ENCODE assay signal across 9 mouse cellular contexts in genomic region chr6:72230875-72231274, GRCm38 (mm10). TPM values are rescaled to one million over a fixed set of nuclear protein-coding genes. Genes with fewer than 3 reads are reported as not detected.
A peak's percentile ranks its signal among the peaks of the same experiment; 100 is the strongest.
DNase-seq lines count a peak whose midpoint lies in the region; ATAC-seq lines count a peak whose summit lies in the region.
"Had no signal": no experiment of that assay in that cellular context is flagged by ENCODE, and none has a peak within 500 bp of the region (broad histone marks: within the 10 kb centered on the region; RNA-seq: fewer than 3 reads in every experiment).

No protein-coding gene starts in this region.

- peaks cover 42% of the 10 kb centered on the region for H3K4me1 ChIP-seq in forebrain, embryonic 12.5 days
- H3K4me1 ChIP-seq in forebrain, embryonic 15.5 days, result peaks cover 35% of the 10 kb centered on the region
- H3K4me1 ChIP-seq in hindbrain, embryonic 14.5 days (replicated peaks; ENCODE audit: control insufficient read depth, insufficient read depth, low read length), result peaks cover 10% of the 10 kb centered on the region

- no peaks in the 10 kb centered on the region for H3K9me3 ChIP-seq in forebrain, embryonic 12.5 days
- no peaks in the 10 kb centered on the region for H3K9me3 ChIP-seq in forebrain, embryonic 15.5 days
- H3K9me3 ChIP-seq in hindbrain, embryonic 14.5 days (ENCODE audit: control insufficient read depth, low read length), result no peaks in the 10 kb centered on the region

- no peaks in the 10 kb centered on the region for H3K36me3 ChIP-seq in forebrain, embryonic 12.5 days (replicated peaks)
- H3K36me3 ChIP-seq in forebrain, embryonic 15.5 days, result no peaks in the 10 kb centered on the region
- H3K36me3 ChIP-seq in hindbrain, embryonic 14.5 days (replicated peaks; ENCODE audit: control insufficient read depth, insufficient read depth), result no peaks in the 10 kb centered on the region

- H3K27me3 ChIP-seq in forebrain, embryonic 12.5 days, result peaks cover 25% of the 10 kb centered on the region
- peaks cover 6% of the 10 kb centered on the region; the same call in 1 of the 2 replicates for H3K27me3 ChIP-seq in forebrain, embryonic 15.5 days
- peaks cover 47% of the 10 kb centered on the region for H3K27me3 ChIP-seq in hindbrain, embryonic 14.5 days (ENCODE audit: control insufficient read depth, insufficient read depth, low read length)

- peak; percentile 50 for DNase-seq in kidney, postnatal 10 days
- DNase-seq in kidney, postnatal 14 days, result no peak
- peak; percentile 46 for DNase-seq in MN1 (ENCODE audit: low spot score)
- no peak for DNase-seq in hindbrain, embryonic 14.5 days (ENCODE audit: low spot score)
- no peak for DNase-seq in layer of hippocampus, adult 9-11 months
- no peak for DNase-seq in left cerebral cortex, adult 18-20 months (ENCODE audit: low spot score in 2 of 2)
- DNase-seq: B cell, adult 2 months had no signal

- 35% methylated on average over 4 of the region's 5 CpGs for WGBS in forebrain, embryonic 12.5 days
- 43% methylated on average over 5 of the region's 5 CpGs for WGBS in forebrain, embryonic 15.5 days
- 24% methylated on average over 5 of the region's 5 CpGs for WGBS in hindbrain, embryonic 14.5 days

- peak; percentile 6; the same call in 1 of the 2 replicates for ATAC-seq in forebrain, embryonic 12.5 days (ENCODE audit: low FRiP score)
- ATAC-seq in forebrain, embryonic 15.5 days (replicated peaks), result no peak
- ATAC-seq in hindbrain, embryonic 14.5 days (ENCODE audit: low FRiP score), result 0 out of 2 replicates have a peak, but pooled peaks have one; percentile 18

- no peak overlapping the region for H3K4me2 ChIP-seq in forebrain, embryonic 12.5 days
- no peak overlapping the region for H3K4me2 ChIP-seq in forebrain, embryonic 15.5 days (replicated peaks)
- H3K4me2 ChIP-seq in hindbrain, embryonic 14.5 days (replicated peaks), result no peak overlapping the region

- no peak overlapping the region for H3K9ac ChIP-seq in forebrain, embryonic 12.5 days
- H3K9ac ChIP-seq in forebrain, embryonic 15.5 days (replicated peaks), result no peak overlapping the region
- no peak overlapping the region for H3K9ac ChIP-seq in hindbrain, embryonic 14.5 days

- no peak overlapping the region for H3K4me3 ChIP-seq in forebrain, embryonic 12.5 days (replicated peaks)
- H3K4me3 ChIP-seq in forebrain, embryonic 15.5 days, result no peak overlapping the region
- no peak overlapping the region for H3K4me3 ChIP-seq in hindbrain, embryonic 14.5 days (replicated peaks; ENCODE audit: low read length)

- H3K27ac ChIP-seq in forebrain, embryonic 12.5 days, result no peak overlapping the region
- H3K27ac ChIP-seq in forebrain, embryonic 15.5 days (replicated peaks), result no peak overlapping the region
- H3K27ac ChIP-seq in hindbrain, embryonic 14.5 days, result no peak overlapping the region

RNA-seq across cellular contexts. Expression of gene Atoh8, which starts 4.5 kb away (rescaled TPM):
- polyA plus RNA-seq in forebrain, embryonic 12.5 days (2016; fragmentation: Nextera tagmentation; extraction: Ambion mirVana), result 6.5 and 7.5 TPM in 2 replicates
- 2.7 and 3.6 TPM in 2 replicates for polyA plus RNA-seq in forebrain, embryonic 15.5 days (2015; fragmentation: Nextera tagmentation; extraction: Ambion mirVana)
- 3.0 and 3.3 TPM in 2 replicates for polyA plus RNA-seq in hindbrain, embryonic 14.5 days (2014; fragmentation: Nextera tagmentation; extraction: Ambion mirVana)
- 1 to 10 TPM; 1.6 to 2.3 TPM for total RNA-seq in left cerebral cortex, adult 18-20 months (2021)

Comparison
In these comparisons a context has a peak if more than half of its experiments do, and no peak if none do; other contexts are left out.
1. DNase-seq: peak in kidney, postnatal 10 days (single experiment) and MN1 (single experiment); none in kidney, postnatal 14 days (single experiment), hindbrain, embryonic 14.5 days (single experiment), layer of hippocampus, adult 9-11 months (single experiment) and left cerebral cortex, adult 18-20 months (0 of 2).